Mouse (Mus musculus) megakaryocyte, adult 5-6 weeks (primary cell): ENCODE results near the gene Wee1. TPM values are rescaled to one million over a fixed set of nuclear protein-coding genes. Genes with fewer than 3 reads are reported as not detected.
"Not testable (repeated sequence)": the region's sequence is repeated elsewhere in the genome, so short reads cannot be mapped to it uniquely, and the experiment has no call there.

ENCODE experiments used
- ATAC-seq: 2 replicates; pipeline ENCODE4 v1.8.0; 2016; ENCODE audit warnings: mild to moderate bottlenecking, inconsistent platforms; ENCODE audit not compliant: poor library complexity, severe bottlenecking
- total RNA-seq, 2 experiments: library from RNA; stranded (forward) in 1 of 2; stranded (reverse) in 1 of 2; fragments of 153-499, 151-499 nt in 1 of 2; fragments of 221-1000, 200-1000 nt in 1 of 2; gene quantifications; 2 replicates each; pipeline versions ENCODE4 v1.2.3 to v1.2.4; 2015 to 2017

Gene Wee1
- total RNA-seq, 2 experiments from 2014 or later: 17.7 to 35.7 TPM

GRCm38 (mm10) chr7:110122289-110122564 is 381 bp downstream of the Wee1 start:
- ATAC-seq: no peak

- peak; percentile 14 for ATAC-seq
Observed at GRCm38 (mm10) chr7:110122565-110123422, 948 bp downstream of the Wee1 start.

DNA sequence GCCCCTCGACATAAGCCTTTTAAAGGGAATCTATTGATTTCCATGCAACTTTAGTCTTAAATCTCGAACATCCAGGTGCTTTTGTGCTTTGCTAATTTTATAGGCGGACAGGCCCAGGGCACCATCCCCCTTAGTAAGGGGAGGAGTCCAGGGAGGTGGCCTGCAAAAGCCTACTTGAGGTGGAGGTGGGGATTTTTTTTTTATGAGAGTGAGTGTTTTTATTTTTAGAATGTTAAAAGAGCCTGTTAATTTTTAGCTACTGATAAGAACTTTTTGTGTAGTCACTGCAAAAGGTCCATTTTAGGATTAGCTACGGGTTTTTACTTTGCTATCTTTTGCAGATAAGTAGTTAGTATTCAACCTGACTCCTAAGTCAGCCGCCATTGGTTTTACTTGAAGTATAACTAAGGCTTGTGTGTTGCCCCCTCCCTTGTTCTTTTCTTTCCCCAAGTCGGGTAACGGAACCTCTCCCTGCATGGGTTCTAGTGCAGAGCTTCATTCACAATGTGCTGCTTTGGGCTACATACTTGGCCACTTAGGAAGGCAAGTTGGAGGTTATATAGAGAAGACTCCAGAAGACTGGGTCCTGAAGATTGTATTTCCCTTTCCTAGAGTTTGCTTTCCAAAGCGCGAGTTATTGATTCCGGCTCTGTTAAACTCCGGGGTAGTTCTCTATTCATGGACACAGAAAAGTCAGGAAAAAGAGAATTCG is 2.2 kb downstream of the Wee1 start:
- no peak for ATAC-seq

- no peak for ATAC-seq
Observed at GRCm38 (mm10) chr7:110128566-110128965, 6.7 kb downstream of the Wee1 start.

DNA sequence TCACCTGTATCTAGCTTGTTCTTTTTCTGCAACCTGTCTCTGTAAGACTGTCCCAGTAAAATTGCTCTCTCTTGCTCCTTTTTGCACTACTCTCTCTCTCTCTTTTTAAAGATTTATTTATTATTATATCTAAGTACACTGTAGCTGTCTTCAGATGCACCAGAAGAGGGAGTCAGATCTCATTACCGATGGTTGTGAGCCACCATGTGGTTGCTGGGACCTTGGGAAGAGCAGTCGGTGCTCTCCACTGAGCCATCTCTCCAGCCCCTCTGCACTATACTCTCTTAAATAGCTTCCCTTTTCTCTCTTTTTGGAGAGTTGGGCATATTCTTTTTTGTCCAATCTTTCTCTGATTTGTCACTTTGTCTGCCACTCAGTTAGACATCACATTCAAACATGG is 10.4 kb downstream of the Wee1 start:
- not testable (repeated sequence) for ATAC-seq

- ATAC-seq: no peak
Observed at GRCm38 (mm10) chr7:110133988-110134387, 12.1 kb downstream of the Wee1 start.

- no peak for ATAC-seq
Observed at GRCm38 (mm10) chr7:110138538-110138937, 16.7 kb downstream of the Wee1 start.

DNA sequence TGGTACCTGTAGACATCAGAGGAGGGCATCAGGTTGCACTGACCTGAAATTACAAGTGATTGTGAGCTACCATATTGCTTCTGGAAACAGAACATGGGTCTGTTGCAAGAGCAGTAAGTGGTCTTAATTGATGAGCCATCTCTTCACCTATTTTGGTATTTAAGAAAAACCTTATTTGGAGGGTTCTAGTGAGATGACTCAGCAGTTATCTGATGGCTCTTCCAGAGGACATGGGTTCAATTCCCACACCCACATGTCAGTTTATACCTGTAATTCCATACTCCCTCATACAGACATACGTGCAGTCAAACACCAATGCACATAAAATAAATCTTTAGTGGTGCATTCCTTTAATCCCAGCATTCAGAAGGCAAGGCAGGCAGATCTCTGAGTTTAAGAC is 22.0 kb downstream of the Wee1 start:
- ATAC-seq: no peak

DNA sequence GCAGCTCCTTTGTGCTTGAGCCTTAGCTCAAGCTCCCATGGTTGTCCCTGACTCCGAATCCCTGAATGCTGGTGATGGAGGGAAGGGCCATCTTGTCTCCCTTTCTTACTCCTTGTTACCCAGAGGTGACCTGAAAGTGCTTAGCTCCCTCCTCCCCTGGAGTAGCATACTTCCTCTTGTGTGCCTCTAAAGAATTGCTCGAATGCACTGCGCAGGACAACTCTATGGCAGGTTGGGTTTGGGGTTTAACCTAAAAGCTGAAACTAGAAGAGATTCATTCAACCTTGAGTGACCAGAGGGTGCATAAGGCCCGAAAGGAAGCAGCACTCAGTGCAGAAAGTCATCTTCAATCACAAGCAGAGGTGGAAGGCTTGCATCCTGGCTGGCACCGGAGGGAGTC is 31.0 kb downstream of the Wee1 start:
- no peak for ATAC-seq

DNA sequence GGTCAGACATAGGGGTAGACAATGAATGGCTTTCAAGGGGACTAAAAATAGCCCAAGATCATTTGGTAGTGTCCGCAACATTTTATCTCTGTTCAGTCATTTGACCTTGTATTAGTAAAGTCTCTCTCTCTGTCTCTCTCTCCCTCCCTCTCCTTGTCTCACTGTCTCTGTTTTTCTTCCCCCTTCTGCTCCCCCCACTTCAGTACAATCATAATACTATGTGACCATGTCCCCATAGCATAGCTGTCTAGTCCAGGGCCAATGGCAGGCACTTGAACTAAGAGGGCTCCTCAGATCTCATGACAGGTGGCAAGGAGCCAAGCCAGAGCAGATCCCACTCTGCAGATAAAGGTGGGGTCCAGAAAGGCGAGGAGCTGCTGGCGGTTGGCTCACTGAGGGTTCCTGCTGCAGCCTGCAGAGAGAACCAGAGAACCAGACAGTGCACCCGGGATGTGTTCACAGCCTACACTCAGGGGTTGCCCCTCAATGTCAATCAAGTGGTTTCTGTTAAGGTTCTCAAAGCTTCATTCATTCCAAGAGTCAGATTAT is 34.9 kb downstream of the Wee1 start:
- peak; percentile 68 for ATAC-seq

DNA sequence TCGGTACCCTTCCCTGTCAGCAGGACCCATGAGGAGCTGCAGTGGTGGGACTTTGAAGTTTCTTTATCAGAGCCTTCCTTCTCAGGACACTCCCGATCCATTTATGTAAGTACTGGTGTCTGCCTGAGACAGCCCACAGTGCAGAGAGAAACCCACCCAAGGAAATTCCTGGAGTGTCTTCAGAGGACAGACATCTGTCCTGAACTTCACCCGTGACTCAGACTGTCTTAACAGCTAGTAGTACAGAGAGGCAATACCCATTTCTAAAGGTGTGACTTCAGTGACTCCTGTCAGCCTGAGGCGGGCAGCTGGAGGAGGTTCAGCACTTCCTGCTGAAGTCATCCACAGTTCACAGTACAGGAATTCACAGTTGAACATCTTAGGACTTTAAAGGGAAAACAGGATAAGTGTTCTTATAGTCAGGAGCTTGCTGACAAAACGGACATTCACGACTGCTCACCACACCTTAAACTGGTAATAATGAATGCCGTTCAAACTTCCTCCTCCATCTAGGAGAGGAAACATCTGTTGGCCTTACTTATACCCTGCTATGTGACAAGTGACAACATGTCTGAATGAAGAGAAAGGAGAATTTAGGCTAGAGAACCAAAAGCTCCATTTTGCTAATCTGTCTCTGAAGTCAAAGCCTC is 35.5 kb downstream of the Wee1 start:
- ATAC-seq: peak; percentile 48

DNA sequence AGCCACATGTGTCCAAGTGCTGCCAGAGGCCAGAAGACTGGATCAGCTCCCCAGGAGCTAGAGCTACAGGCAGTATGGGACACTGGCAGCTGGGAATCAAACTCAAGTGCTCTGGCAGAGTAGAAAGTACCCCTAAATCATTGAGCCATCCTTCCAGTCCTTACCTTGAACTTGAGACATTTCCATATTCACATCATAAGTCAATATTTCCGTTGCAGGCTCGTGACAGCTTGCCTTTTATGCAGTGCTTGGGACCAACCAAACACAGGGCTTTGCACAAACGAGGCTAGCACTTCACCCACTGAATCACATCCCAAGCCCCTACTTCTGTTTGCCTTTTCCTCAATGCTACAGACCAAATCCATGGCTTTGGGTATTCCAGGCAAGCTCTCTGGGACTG is 36.2 kb downstream of the Wee1 start:
- ATAC-seq: no peak

DNA sequence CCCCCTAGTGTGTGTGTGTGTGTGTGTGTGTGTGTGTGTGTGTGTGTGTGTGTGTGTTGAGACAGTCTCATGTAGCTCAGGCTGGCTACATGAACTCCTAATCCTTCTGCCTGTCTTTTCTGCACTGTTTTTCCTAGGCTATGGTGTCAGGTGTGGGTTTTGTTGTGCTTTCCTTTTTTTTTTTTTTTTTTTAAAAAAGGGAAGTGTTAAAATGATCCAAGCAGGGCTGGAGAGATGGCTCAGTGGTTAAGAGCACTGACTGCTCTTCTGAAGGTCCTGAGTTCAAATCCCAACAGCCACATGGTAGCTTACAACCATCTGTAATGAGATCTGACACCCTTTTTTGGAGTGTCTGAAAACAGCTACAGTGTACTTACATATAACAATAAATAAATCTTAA is 38.3 kb downstream of the Wee1 start:
- ATAC-seq: not testable (repeated sequence)

GRCm38 (mm10) chr7:110160601-110161000 is 38.8 kb downstream of the Wee1 start:
- no peak for ATAC-seq

DNA sequence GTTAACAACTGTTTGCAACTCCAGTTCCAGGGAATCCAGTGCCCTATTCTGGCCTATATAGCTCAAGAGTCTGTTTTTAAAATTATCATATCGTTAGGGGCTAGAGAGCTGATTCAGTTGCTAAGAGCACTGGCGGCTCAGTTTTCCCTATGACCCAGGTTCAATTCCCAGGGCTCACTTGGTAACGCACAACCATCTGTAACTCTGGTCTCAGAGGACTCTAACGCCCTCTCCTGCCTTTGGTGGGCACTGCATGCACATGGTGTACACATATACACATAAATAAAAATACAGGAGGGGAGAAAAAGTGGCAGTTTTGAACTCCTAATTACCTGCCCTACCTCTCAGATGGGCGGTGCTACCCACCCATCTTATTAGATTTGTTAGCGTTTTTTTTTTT is 41.2 kb downstream of the Wee1 start:
- ATAC-seq: no peak

- ATAC-seq: peak; percentile 79
Observed at GRCm38 (mm10) chr7:110164103-110164681, 42.3 kb downstream of the Wee1 start.

DNA sequence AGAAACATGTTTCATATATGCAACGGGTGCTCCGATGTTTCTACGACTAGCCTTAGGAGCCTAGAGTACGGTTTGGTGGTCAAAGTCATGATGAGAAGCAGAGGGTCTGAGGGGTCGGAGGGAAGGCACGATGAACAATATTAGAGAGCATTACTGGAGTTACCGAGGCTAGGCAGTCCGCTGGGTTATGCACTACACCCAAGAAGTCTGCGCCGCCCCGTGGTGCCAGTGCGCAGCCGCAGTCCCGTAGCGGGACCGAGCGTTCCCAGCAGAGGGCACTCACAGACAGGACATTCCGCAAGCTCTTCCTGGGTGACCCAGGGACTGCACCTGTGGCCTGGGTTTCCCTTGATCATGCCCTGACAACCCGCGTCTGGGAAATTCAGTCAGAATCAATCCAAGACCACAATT is 42.9 kb downstream of the Wee1 start:
- ATAC-seq: peak; percentile 87

GRCm38 (mm10) chr7:110166233-110166632 is 44.4 kb downstream of the Wee1 start:
- ATAC-seq: peak; percentile 39

DNA sequence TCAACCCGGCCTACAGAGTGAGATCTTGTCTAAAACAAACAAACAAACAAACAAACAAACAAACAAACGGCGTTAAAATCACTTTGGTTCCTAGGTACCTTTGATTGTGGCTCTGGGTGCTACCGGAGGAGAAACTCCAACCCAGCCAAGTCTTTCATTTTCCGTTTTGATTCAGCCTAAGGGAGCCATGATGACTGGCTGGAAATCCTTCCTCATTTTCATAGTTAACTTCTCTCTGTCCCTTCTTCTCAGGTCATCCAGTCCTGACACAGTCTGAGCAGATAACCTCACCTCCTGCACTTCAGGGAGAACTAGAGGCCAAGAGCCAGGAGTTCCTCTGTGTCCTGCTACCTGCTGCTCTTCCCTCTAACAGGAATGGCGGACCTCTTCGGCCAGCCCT is 57.4 kb downstream of the Wee1 start:
- peak; percentile 63 for ATAC-seq

DNA sequence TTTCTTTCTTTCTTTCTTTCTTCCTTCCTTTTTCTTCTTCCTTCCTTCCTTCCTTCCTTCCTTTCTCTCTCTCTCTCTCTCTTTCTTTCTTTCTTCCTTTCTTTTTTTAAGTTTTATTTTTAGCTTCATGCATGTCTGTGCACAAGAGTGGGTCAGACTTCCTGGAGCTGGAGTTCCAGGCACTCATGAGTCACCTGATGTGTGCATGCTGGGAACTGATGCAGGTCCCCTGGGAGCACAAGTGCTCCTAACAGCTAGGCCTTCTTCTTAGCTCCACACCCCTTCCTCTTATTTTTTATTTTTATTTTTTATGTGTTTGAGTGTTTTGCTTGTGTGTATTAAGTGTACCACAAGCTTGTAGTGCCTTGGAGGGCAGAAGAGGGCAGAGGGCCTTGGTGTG is 58.8 kb downstream of the Wee1 start:
- ATAC-seq: no peak

DNA sequence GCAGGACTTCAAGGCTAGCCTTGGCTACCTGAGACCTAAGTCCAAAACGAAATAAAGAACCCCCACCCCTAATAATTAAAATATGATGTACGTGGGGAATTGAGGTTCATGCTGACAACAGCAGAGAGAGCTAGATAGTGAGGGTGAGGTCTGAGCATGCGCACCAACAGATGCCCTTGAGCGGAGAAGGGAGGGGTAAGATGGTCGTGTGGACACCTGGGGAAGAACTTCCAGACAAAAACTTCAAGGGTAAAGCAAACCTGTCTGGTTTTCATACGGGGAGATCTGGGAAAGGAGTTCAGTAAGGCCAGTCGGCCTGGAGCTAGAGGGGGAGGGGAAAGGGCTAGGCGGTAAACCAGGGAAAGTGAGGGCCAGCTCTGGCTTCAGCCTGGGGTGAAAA is 59.6 kb downstream of the Wee1 start:
- no peak for ATAC-seq
